Mouse (Mus musculus): ENCODE measurements around the gene Arl8b. TPM values are rescaled to one million over a fixed set of nuclear protein-coding genes. Genes with fewer than 3 reads are reported as not detected.

The Arl8b gene
- polyA plus RNA-seq, 1 experiment from 2014 or later: 105 TPM

DNA sequence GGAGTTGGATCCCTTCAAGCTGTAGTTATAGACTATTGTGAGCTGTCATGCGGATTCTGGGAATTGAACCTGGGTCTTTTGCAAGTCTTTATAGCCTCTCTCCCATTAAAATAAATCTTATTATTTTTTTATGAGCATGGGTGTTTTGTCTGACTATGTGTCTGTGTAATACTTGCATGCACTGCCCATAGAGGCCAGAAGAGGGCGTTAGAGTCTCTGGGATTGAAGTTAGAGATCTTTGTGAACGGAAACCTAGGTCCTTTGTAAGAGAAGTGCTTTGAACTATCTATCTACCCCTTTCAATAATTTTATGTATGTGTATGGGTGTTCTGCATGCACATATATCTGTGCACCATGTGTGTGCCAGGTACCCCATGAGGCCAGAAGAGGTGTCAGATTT is 24.5 kb downstream of the Arl8b start:
- no peaks in the 10 kb centered on the region for H3K9me3 ChIP-seq (ENCODE audit: control insufficient read depth, low read length)
- no peaks in the 10 kb centered on the region for H3K36me3 ChIP-seq (ENCODE audit: control insufficient read depth, insufficient read depth, low read length)
- H3K4me2 ChIP-seq (ENCODE audit: low read depth, low read length): no peak overlapping the region
- H3K4me1 ChIP-seq (ENCODE audit: control insufficient read depth, insufficient read depth, low read length): peaks cover 15% of the 10 kb centered on the region
- no peak overlapping the region for H3K27ac ChIP-seq (ENCODE audit: low read length)
- H3K27me3 ChIP-seq (replicated peaks; ENCODE audit: control insufficient read depth, insufficient read depth, low read length): no peaks in the 10 kb centered on the region
- 70% methylated on average over 3 of the region's 3 CpGs for WGBS
- no peak overlapping the region for H3K4me3 ChIP-seq (ENCODE audit: low read length)
- ATAC-seq: no peak
- no peak overlapping the region for H3K9ac ChIP-seq (ENCODE audit: low read depth, low read length)

DNA sequence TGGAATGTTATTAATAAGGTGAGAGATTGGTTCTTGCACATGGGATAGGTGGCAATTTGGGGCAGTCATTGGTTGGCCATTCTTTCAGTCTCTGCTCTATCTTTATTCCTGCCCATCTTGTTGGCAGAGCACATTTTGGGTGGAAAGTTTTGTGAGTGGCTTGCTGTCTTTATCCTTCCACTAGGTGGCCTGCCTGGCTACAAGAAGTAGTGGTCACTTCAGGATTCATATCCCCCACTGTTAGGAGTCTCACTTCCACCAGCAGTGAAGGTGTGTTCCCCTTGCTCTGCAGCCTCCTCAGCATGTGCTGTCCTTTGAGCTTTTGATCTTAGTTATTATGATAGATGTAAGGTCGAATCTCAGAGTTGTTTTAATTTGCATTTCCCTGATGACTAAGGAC is 25.9 kb downstream of the Arl8b start:
- H3K4me1 ChIP-seq (ENCODE audit: control insufficient read depth, insufficient read depth, low read length): peaks cover 15% of the 10 kb centered on the region
- H3K4me3 ChIP-seq (ENCODE audit: low read length): no peak overlapping the region
- H3K9me3 ChIP-seq (ENCODE audit: control insufficient read depth, low read length): no peaks in the 10 kb centered on the region
- H3K9ac ChIP-seq (ENCODE audit: low read depth, low read length): no peak overlapping the region
- no peaks in the 10 kb centered on the region for H3K27me3 ChIP-seq (replicated peaks; ENCODE audit: control insufficient read depth, insufficient read depth, low read length)
- no peak overlapping the region for H3K4me2 ChIP-seq (ENCODE audit: low read depth, low read length)
- no peak for ATAC-seq
- no peak overlapping the region for H3K27ac ChIP-seq (ENCODE audit: low read length)
- WGBS: 68% methylated on average over 1 of the region's 1 CpGs
- no peaks in the 10 kb centered on the region for H3K36me3 ChIP-seq (ENCODE audit: control insufficient read depth, insufficient read depth, low read length)

DNA sequence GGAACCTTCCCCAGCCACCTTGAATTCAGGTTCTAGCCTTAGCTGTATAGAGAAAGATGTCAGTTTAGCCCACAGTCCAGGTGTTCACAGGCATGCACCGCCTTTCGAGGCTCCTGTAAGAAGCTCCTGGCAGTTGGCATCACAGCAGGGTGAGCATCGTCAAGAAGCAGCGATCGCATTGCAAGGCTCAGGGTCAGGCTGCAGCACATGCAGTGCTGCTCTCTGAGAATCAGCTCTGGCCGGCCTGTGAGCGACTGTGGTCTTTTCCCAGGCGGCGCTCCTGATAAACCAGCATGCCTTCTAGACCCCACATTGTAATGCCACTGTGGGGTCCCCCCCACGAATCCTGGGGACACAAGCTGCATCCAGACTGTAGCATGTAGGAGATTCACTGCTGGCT is 27.3 kb downstream of the Arl8b start:
- H3K27me3 ChIP-seq (replicated peaks; ENCODE audit: control insufficient read depth, insufficient read depth, low read length): no peaks in the 10 kb centered on the region
- no peaks in the 10 kb centered on the region for H3K9me3 ChIP-seq (ENCODE audit: control insufficient read depth, low read length)
- ATAC-seq: no peak
- no peak overlapping the region for H3K9ac ChIP-seq (ENCODE audit: low read depth, low read length)
- WGBS: 78% methylated on average over 10 of the region's 10 CpGs
- no peak overlapping the region for H3K27ac ChIP-seq (ENCODE audit: low read length)
- H3K4me2 ChIP-seq (ENCODE audit: low read depth, low read length): no peak overlapping the region
- no peaks in the 10 kb centered on the region for H3K36me3 ChIP-seq (ENCODE audit: control insufficient read depth, insufficient read depth, low read length)
- H3K4me3 ChIP-seq (ENCODE audit: low read length): no peak overlapping the region
- H3K4me1 ChIP-seq (ENCODE audit: control insufficient read depth, insufficient read depth, low read length): peaks cover 8% of the 10 kb centered on the region

DNA sequence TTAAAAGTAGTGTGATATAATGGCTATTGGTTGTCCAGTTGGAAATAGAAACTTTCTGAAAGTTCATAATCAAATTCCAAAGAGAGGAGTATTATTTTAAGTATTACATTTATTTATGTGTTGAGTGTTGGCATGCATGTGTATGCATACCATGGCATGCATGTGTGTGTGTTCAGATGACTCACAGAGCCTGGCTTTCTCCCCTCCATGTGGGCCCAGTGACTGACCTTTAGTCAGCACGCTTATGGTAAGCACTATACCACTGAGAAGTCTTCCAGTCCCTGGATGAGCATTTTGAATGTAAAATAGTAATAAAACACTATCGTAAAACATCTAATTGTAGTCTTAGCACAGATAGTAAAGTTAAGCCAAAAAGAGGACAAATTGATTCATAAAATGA is 29.2 kb downstream of the Arl8b start:
- ATAC-seq: peak; percentile 78
- 75% methylated on average over 2 of the region's 2 CpGs for WGBS
- no peaks in the 10 kb centered on the region for H3K9me3 ChIP-seq (ENCODE audit: control insufficient read depth, low read length)
- H3K9ac ChIP-seq (ENCODE audit: low read depth, low read length): no peak overlapping the region
- H3K4me1 ChIP-seq (ENCODE audit: control insufficient read depth, insufficient read depth, low read length): no peaks in the 10 kb centered on the region
- H3K36me3 ChIP-seq (ENCODE audit: control insufficient read depth, insufficient read depth, low read length): 0 out of 2 replicates have a peak, but pooled peaks cover 3% of the 10 kb centered on the region
- no peak overlapping the region for H3K4me2 ChIP-seq (ENCODE audit: low read depth, low read length)
- no peak overlapping the region for H3K4me3 ChIP-seq (ENCODE audit: low read length)
- H3K27ac ChIP-seq (ENCODE audit: low read length): no peak overlapping the region
- no peaks in the 10 kb centered on the region for H3K27me3 ChIP-seq (replicated peaks; ENCODE audit: control insufficient read depth, insufficient read depth, low read length)

GRCm38 (mm10) chr6:108817510-108817909 is 34.6 kb downstream of the Arl8b start:
- Histone ChIP-seq H3K9me3 (ENCODE audit: control insufficient read depth, low read length) (no peaks in the 10 kb centered on the region), H3K4me2 (ENCODE audit: low read depth, low read length) (no peak overlapping the region), H3K36me3 (ENCODE audit: control insufficient read depth, insufficient read depth, low read length) (0 out of 2 replicates have a peak, but pooled peaks cover 3% of the 10 kb centered on the region), H3K27me3 (replicated peaks; ENCODE audit: control insufficient read depth, insufficient read depth, low read length) (no peaks in the 10 kb centered on the region), H3K27ac (ENCODE audit: low read length) (no peak overlapping the region), H3K9ac (ENCODE audit: low read depth, low read length) (no peak overlapping the region), H3K4me3 (ENCODE audit: low read length) (no peak overlapping the region), H3K4me1 (ENCODE audit: control insufficient read depth, insufficient read depth, low read length) (no peaks in the 10 kb centered on the region)
- no peak for ATAC-seq
- 71% methylated on average over 4 of the region's 4 CpGs for WGBS

DNA sequence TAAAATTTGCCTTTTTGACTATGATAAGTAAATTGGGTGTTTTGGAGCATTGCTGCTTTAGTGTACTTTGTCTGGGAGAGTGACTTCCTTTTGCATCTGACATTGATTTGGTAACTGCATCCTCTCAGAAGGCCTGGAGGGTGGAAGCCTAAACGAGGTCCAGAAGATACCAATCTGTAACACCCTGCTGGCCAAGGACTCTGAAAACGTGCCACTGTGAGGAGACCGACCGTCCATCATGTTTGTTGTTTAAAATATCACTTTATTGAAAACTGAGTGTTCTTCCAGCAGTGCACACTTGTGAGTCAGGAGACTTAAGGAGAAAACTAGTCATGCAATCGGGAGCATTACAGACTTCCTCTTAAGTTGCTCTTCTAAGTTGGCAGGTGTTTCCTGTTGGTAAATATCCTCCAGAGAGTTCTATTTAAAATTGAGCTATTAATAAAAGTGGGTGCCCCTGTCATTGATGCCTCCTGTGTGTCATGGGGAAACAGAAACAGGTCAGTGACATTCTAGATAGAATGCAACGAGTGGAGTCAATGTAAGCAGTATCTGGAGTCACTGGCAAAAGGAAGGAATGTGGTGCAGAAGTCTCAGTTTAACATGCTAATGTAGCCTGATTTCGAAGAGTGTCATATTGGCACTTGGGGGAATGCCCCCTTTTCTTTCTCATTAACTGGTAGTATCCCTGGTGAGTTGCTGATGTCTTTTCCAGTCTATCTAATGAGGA is 42.1 kb downstream of the Arl8b start:
- Histone ChIP-seq H3K4me2 (ENCODE audit: low read depth, low read length) (no peak overlapping the region), H3K4me3 (ENCODE audit: low read length) (no peak overlapping the region), H3K27me3 (replicated peaks; ENCODE audit: control insufficient read depth, insufficient read depth, low read length) (no peaks in the 10 kb centered on the region), H3K27ac (ENCODE audit: low read length) (no peak overlapping the region), H3K9me3 (ENCODE audit: control insufficient read depth, low read length) (no peaks in the 10 kb centered on the region), H3K9ac (ENCODE audit: low read depth, low read length) (no peak overlapping the region), H3K36me3 (ENCODE audit: control insufficient read depth, insufficient read depth, low read length) (no peaks in the 10 kb centered on the region), H3K4me1 (ENCODE audit: control insufficient read depth, insufficient read depth, low read length) (peaks cover 6% of the 10 kb centered on the region)
- 73% methylated on average over 7 of the region's 7 CpGs for WGBS
- no peak for ATAC-seq

DNA sequence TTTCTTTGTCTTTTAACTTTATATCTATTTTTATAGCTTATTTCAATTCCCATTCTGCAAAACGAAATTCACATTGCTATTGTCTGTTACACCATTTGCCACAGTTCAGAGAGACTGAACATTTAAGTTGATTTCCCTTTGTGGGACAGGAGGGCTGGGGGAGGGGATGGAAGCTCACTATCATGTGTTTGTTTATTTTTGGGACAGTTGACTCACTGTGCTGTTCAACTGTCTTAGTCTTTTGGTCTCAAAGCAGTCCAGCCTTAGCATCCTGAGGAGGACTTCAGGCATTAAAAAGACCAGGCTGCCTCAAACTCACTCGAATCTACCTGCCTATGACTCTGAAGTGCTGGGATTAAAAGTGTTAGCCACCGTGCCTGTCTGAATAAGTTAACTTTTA is 43.2 kb downstream of the Arl8b start:
- peaks cover 9% of the 10 kb centered on the region for H3K4me1 ChIP-seq (ENCODE audit: control insufficient read depth, insufficient read depth, low read length)
- WGBS: 78% methylated on average over 3 of the region's 3 CpGs
- H3K27ac ChIP-seq (ENCODE audit: low read length): no peak overlapping the region
- H3K4me2 ChIP-seq (ENCODE audit: low read depth, low read length): no peak overlapping the region
- no peaks in the 10 kb centered on the region for H3K36me3 ChIP-seq (ENCODE audit: control insufficient read depth, insufficient read depth, low read length)
- no peaks in the 10 kb centered on the region for H3K27me3 ChIP-seq (replicated peaks; ENCODE audit: control insufficient read depth, insufficient read depth, low read length)
- ATAC-seq: no peak
- H3K4me3 ChIP-seq (ENCODE audit: low read length): no peak overlapping the region
- no peak overlapping the region for H3K9ac ChIP-seq (ENCODE audit: low read depth, low read length)
- no peaks in the 10 kb centered on the region for H3K9me3 ChIP-seq (ENCODE audit: control insufficient read depth, low read length)

- Histone ChIP-seq H3K27ac (ENCODE audit: low read length) (no peak overlapping the region), H3K9ac (ENCODE audit: low read depth, low read length) (peak overlapping the region; percentile 62), H3K4me3 (ENCODE audit: low read length) (peak overlapping the region; percentile 98), H3K36me3 (ENCODE audit: control insufficient read depth, insufficient read depth, low read length) (no peaks in the 10 kb centered on the region), H3K4me2 (ENCODE audit: low read depth, low read length) (peak overlapping the region; percentile 81), H3K9me3 (ENCODE audit: control insufficient read depth, low read length) (no peaks in the 10 kb centered on the region), H3K4me1 (ENCODE audit: control insufficient read depth, insufficient read depth, low read length) (peaks cover 15% of the 10 kb centered on the region), H3K27me3 (replicated peaks; ENCODE audit: control insufficient read depth, insufficient read depth, low read length) (no peaks in the 10 kb centered on the region)
- no peak for ATAC-seq
- 25% methylated on average over 5 of the region's 5 CpGs for WGBS
Measured at GRCm38 (mm10) chr6:108827336-108827920, 44.5 kb downstream of the Arl8b start.

- Histone ChIP-seq H3K9ac (ENCODE audit: low read depth, low read length) (peak within 1 kb of the TSS; percentile 95), H3K36me3 (ENCODE audit: control insufficient read depth, insufficient read depth, low read length) (no peaks in the 10 kb centered on the region), H3K27me3 (replicated peaks; ENCODE audit: control insufficient read depth, insufficient read depth, low read length) (no peaks in the 10 kb centered on the region), H3K27ac (ENCODE audit: low read length) (peak within 1 kb of the TSS; percentile 87), H3K4me2 (ENCODE audit: low read depth, low read length) (peak within 1 kb of the TSS; percentile 81), H3K4me3 (ENCODE audit: low read length) (peak within 1 kb of the TSS; percentile 98), H3K4me1 (ENCODE audit: control insufficient read depth, insufficient read depth, low read length) (peaks cover 19% of the 10 kb centered on the region), H3K9me3 (ENCODE audit: control insufficient read depth, low read length) (no peaks in the 10 kb centered on the region)
- peak; percentile 99 for ATAC-seq
- 0% methylated on average over 67 of the region's 67 CpGs for WGBS
Measured at GRCm38 (mm10) chr6:108828234-108828868, 45.5 kb downstream of the Arl8b start, which contains the start of gene Edem1. Edem1 (plus strand) TSS chr6:108828641.

All from intestine, embryonic 16.5 days (tissue).